Mouse (Mus musculus) heart, postnatal 0 days (tissue): ENCODE measurements around the gene Pth1r.

Source experiments
- CTCF ChIP-seq: IDR thresholded peaks from 2 replicates; pipeline ENCODE4 v1.5.1; 2016; ENCODE audit warnings: antibody characterized with exemption, control low read depth, low read depth
- EP300 ChIP-seq: IDR thresholded peaks from 2 replicates; pipeline ENCODE4 v1.6.1; 2016; ENCODE audit warnings: antibody characterized with exemption, low read depth

- TF ChIP-seq CTCF (no peak), EP300 (no peak)
These were observed 10.6 kb downstream of the Pth1r start for GRCm38 (mm10) chr9:110736362-110736761.
